Comparison of ENCODE assay signal across 28 mouse cellular contexts in the genomic region with DNA sequence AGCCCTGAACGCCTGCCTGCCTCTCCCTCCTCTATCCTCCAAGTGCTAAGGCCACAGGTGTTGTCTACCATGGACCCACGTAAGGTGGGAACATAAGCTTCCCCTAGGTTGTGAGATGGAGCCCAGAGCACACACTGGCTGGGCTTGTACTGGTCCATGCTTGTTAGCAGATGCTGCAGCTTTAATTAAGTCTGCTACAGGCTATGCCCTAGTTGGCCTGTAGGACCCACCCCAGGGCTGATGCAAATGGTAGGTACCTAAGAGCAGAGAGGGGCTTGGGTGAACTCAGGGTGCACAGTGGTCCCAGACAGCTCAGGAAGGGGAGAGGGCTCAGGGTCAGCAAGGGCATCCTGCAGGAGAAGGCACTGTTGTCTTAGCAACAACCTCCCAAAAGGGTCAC. TPM values are rescaled to one million over a fixed set of nuclear protein-coding genes. Genes with fewer than 3 reads are reported as not detected.
DNase-seq lines count a peak whose midpoint lies in the region; ATAC-seq and TF ChIP-seq lines count a peak whose summit lies in the region.
"Had no signal": no experiment of that assay in that cellular context is flagged by ENCODE, and none has a peak within 500 bp of the region (broad histone marks: within the 10 kb centered on the region; RNA-seq: fewer than 3 reads in every experiment).

No protein-coding gene starts in this region.

- no peak for TF ChIP-seq POLR2A in bone marrow, adult 2 months (IDR thresholded peaks at IDR 0.05; ENCODE audit: borderline replicate concordance, control insufficient read depth, low read depth, low read length)

- H3K9me3 ChIP-seq in liver, embryonic 14.5 days (ENCODE audit: control insufficient read depth, low read length) = no peaks in the 10 kb centered on the region
- H3K9me3 ChIP-seq in liver, embryonic 11.5 days (ENCODE audit: control insufficient read depth, low read length) = no peaks in the 10 kb centered on the region
- H3K9me3 ChIP-seq in midbrain, embryonic 10.5 days (replicated peaks) = no peaks in the 10 kb centered on the region
- no peaks in the 10 kb centered on the region for H3K9me3 ChIP-seq in midbrain, embryonic 16.5 days (replicated peaks; ENCODE audit: control insufficient read depth, low read length, poor library complexity, severe bottlenecking)
- no peaks in the 10 kb centered on the region for H3K9me3 ChIP-seq in limb, embryonic 10.5 days (replicated peaks)
- H3K9me3 ChIP-seq: embryonic facial prominence, embryonic 10.5 days; embryonic facial prominence, embryonic 13.5 days; forebrain, embryonic 12.5 days; forebrain, embryonic 15.5 days; heart, embryonic 10.5 days had no signal

- TF ChIP-seq EP300 in liver, embryonic 14.5 days (IDR thresholded peaks at IDR 0.05; ENCODE audit: low read depth) = no peak

- H3K36me3 ChIP-seq in liver, embryonic 14.5 days (replicated peaks; ENCODE audit: control insufficient read depth, insufficient read depth, low read depth) = no peaks in the 10 kb centered on the region
- no peaks in the 10 kb centered on the region for H3K36me3 ChIP-seq in liver, embryonic 11.5 days (ENCODE audit: control insufficient read depth, insufficient read depth, low read length)
- no peaks in the 10 kb centered on the region for H3K36me3 ChIP-seq in midbrain, embryonic 10.5 days
- no peaks in the 10 kb centered on the region for H3K36me3 ChIP-seq in midbrain, embryonic 16.5 days (ENCODE audit: control insufficient read depth, insufficient read depth, low read length)
- H3K36me3 ChIP-seq in limb, embryonic 10.5 days = no peaks in the 10 kb centered on the region
- H3K36me3 ChIP-seq: embryonic facial prominence, embryonic 10.5 days; embryonic facial prominence, embryonic 13.5 days; forebrain, embryonic 12.5 days; forebrain, embryonic 15.5 days; heart, embryonic 10.5 days had no signal

- H3K4me3 ChIP-seq in liver, embryonic 14.5 days (ENCODE audit: insufficient read depth in 1 of 2, low read depth in 2 of 2, low read length in 2 of 2) = no peak overlapping the region
- no peak overlapping the region for H3K4me3 ChIP-seq in liver, embryonic 11.5 days (ENCODE audit: low read depth, low read length)
- no peak overlapping the region for H3K4me3 ChIP-seq in midbrain, embryonic 10.5 days
- no peak overlapping the region for H3K4me3 ChIP-seq in midbrain, embryonic 16.5 days (ENCODE audit: low read depth, low read length)
- H3K4me3 ChIP-seq in bone marrow, adult 2 months (replicated peaks; ENCODE audit: control insufficient read depth, low read depth, low read length) = no peak overlapping the region
- H3K4me3 ChIP-seq in limb, embryonic 10.5 days = no peak overlapping the region
- H3K4me3 ChIP-seq: embryonic facial prominence, embryonic 10.5 days; embryonic facial prominence, embryonic 13.5 days; erythroblast, embryonic 14.5 days; forebrain, embryonic 12.5 days; forebrain, embryonic 15.5 days; heart, adult 2 months; heart, embryonic 10.5 days had no signal

- TF ChIP-seq CTCF in liver, embryonic 14.5 days (IDR thresholded peaks at IDR 0.05; ENCODE audit: low read depth) = 0 out of 2 replicates have a peak, but pooled peaks have one; percentile 15
- TF ChIP-seq CTCF in bone marrow, adult 2 months (IDR thresholded peaks at IDR 0.05; ENCODE audit: control insufficient read depth, insufficient read depth, low read length) = no peak

- H3K27ac ChIP-seq in liver, embryonic 14.5 days = no peak overlapping the region
- no peak overlapping the region for H3K27ac ChIP-seq in liver, embryonic 11.5 days (ENCODE audit: low read depth, low read length)
- H3K27ac ChIP-seq in midbrain, embryonic 10.5 days (replicated peaks) = 0 out of 2 replicates have a peak overlapping the region, but pooled peaks have one; percentile 13
- no peak overlapping the region for H3K27ac ChIP-seq in midbrain, embryonic 16.5 days (ENCODE audit: low read length)
- H3K27ac ChIP-seq in bone marrow, adult 2 months (ENCODE audit: control insufficient read depth, insufficient read depth, low read depth, low read length, poor library complexity) = peak overlapping the region; percentile 59; the same call in 1 of the 2 replicates
- H3K27ac ChIP-seq in limb, embryonic 10.5 days = no peak overlapping the region
- H3K27ac ChIP-seq: embryonic facial prominence, embryonic 10.5 days; embryonic facial prominence, embryonic 13.5 days; forebrain, embryonic 12.5 days; forebrain, embryonic 15.5 days; heart, adult 2 months; heart, embryonic 10.5 days; hindbrain, embryonic 14.5 days; hindbrain, postnatal 0 days had no signal

- H3K9ac ChIP-seq in liver, embryonic 14.5 days (replicated peaks) = no peak overlapping the region
- no peak overlapping the region for H3K9ac ChIP-seq in liver, embryonic 11.5 days (ENCODE audit: low read depth, low read length)
- H3K9ac ChIP-seq in midbrain, embryonic 16.5 days (ENCODE audit: low read depth, low read length) = no peak overlapping the region
- H3K9ac ChIP-seq: embryonic facial prominence, embryonic 13.5 days; forebrain, embryonic 12.5 days; forebrain, embryonic 15.5 days; hindbrain, embryonic 14.5 days had no signal

- no peak for DNase-seq in liver, embryonic 14.5 days (ENCODE audit: low read depth in 3 of 3, low spot score in 3 of 3)
- DNase-seq in liver, embryonic 11.5 days (ENCODE audit: low spot score) = no peak
- DNase-seq in midbrain, embryonic 10.5 days (ENCODE audit: low spot score) = no peak
- no peak for DNase-seq in limb, embryonic 10.5 days (ENCODE audit: low spot score)
- DNase-seq: adrenal gland, adult 2 months; adrenal gland, postnatal 14 days; cerebellum, adult 11-12 months; cerebellum, adult 8-10 months; cerebellum, postnatal 10 days; cerebellum, postnatal 36 days; embryo, embryonic 11 days; gastrocnemius, postnatal 25 days; heart, adult 2 months; heart, postnatal 4 days had no signal

- H3K4me1 ChIP-seq in liver, embryonic 14.5 days (replicated peaks; ENCODE audit: control insufficient read depth in 2 of 2, insufficient read depth in 2 of 2, low read length in 1 of 2) = no peaks in the 10 kb centered on the region; a peak in 1 of 4 replicates
- H3K4me1 ChIP-seq in liver, embryonic 11.5 days (replicated peaks; ENCODE audit: control insufficient read depth, insufficient read depth, low read length) = peaks cover 16% of the 10 kb centered on the region
- peaks cover 24% of the 10 kb centered on the region for H3K4me1 ChIP-seq in midbrain, embryonic 10.5 days
- H3K4me1 ChIP-seq in midbrain, embryonic 16.5 days (ENCODE audit: control insufficient read depth, insufficient read depth, low read length) = no peaks in the 10 kb centered on the region; the same call in 1 of the 2 replicates
- H3K4me1 ChIP-seq in bone marrow, adult 2 months (ENCODE audit: control insufficient read depth, insufficient read depth, low read length) = peaks cover 14% of the 10 kb centered on the region
- H3K4me1 ChIP-seq in limb, embryonic 10.5 days = peaks cover 14% of the 10 kb centered on the region

- no peak overlapping the region for H3K4me2 ChIP-seq in liver, embryonic 14.5 days (ENCODE audit: low read depth)
- H3K4me2 ChIP-seq in liver, embryonic 11.5 days = no peak overlapping the region
- H3K4me2 ChIP-seq in midbrain, embryonic 16.5 days (ENCODE audit: low read length) = no peak overlapping the region
- H3K4me2 ChIP-seq: embryonic facial prominence, embryonic 13.5 days; forebrain, embryonic 12.5 days; forebrain, embryonic 15.5 days; hindbrain, embryonic 14.5 days had no signal

- H3K27me3 ChIP-seq in liver, embryonic 14.5 days (ENCODE audit: control insufficient read depth, insufficient read depth, low read length) = peaks cover 3% of the 10 kb centered on the region; the same call in 1 of the 2 replicates
- H3K27me3 ChIP-seq in liver, embryonic 11.5 days (replicated peaks; ENCODE audit: control insufficient read depth, insufficient read depth, low read length) = peaks cover 4% of the 10 kb centered on the region
- peaks cover 13% of the 10 kb centered on the region for H3K27me3 ChIP-seq in midbrain, embryonic 10.5 days (ENCODE audit: low read depth, poor library complexity, severe bottlenecking)
- H3K27me3 ChIP-seq in midbrain, embryonic 16.5 days (ENCODE audit: control insufficient read depth, insufficient read depth, low read depth, low read length) = no peaks in the 10 kb centered on the region; the same call in 1 of the 2 replicates
- peaks cover 7% of the 10 kb centered on the region for H3K27me3 ChIP-seq in limb, embryonic 10.5 days (ENCODE audit: low read depth, poor library complexity, severe bottlenecking)

- 40% methylated on average over 2 of the region's 2 CpGs for WGBS in liver, embryonic 14.5 days (ENCODE audit: insufficient replicate concordance)
- WGBS in liver, embryonic 11.5 days = 59% methylated on average over 2 of the region's 2 CpGs
- WGBS in midbrain, embryonic 10.5 days = 63% methylated on average over 2 of the region's 2 CpGs
- 49% methylated on average over 2 of the region's 2 CpGs for WGBS in midbrain, embryonic 16.5 days
- whole genome bisulfite sequencing in bone marrow, adult 2 months = 54% methylated on average over 2 of the region's 2 CpGs
- 62% methylated on average over 2 of the region's 2 CpGs for WGBS in limb, embryonic 10.5 days

- no peak for ATAC-seq in liver, embryonic 14.5 days (ENCODE audit: insufficient read depth)
- ATAC-seq in liver, embryonic 11.5 days (replicated peaks; ENCODE audit: low FRiP score) = no peak
- no peak for ATAC-seq in midbrain, embryonic 16.5 days
- ATAC-seq: CD4-positive, CD25-positive, alpha-beta regulatory T cell, adult 4 months; forebrain, embryonic 15.5 days; hindbrain, postnatal 0 days had no signal

RNA-seq across cellular contexts. Expression of gene Prss57, which starts 1.2 kb away (rescaled TPM):
- polyA plus RNA-seq in liver, embryonic 14.5 days (2012; rRNA removed) = 1.6 TPM in 2 replicates
- polyA plus RNA-seq in liver, embryonic 14.5 days (2014; fragmentation: Nextera tagmentation; extraction: Ambion mirVana) = 3.2 and 4.9 TPM in 2 replicates
- 1.5 and 1.7 TPM in 2 replicates for polyA plus RNA-seq in liver, embryonic 11.5 days (2014; fragmentation: Nextera tagmentation; extraction: Ambion mirVana)
- 0.05 TPM in 1 of 2 replicates, not detected in the other for polyA plus RNA-seq in midbrain, embryonic 10.5 days (2016; fragmentation: Nextera tagmentation; extraction: Ambion mirVana)
- polyA plus RNA-seq in midbrain, embryonic 16.5 days (2015; fragmentation: Nextera tagmentation; extraction: Ambion mirVana) = 0.19 TPM in 2 replicates
- 13.1 and 40.0 TPM in 2 replicates for polyA plus RNA-seq in bone marrow, adult 2 months (2011; ENCODE audit: insufficient read depth, insufficient read length, low replicate concordance, missing spikeins)
- polyA plus RNA-seq in limb, embryonic 10.5 days (2016; fragmentation: Nextera tagmentation; extraction: Ambion mirVana) = 0.19 TPM in 1 of 2 replicates, not detected in the other
- polyA plus RNA-seq: adrenal gland, adult 2 months; C2C12; CD4-positive, CD25-positive, alpha-beta regulatory T cell, adult 4 months; embryonic facial prominence, embryonic 10.5 days; embryonic facial prominence, embryonic 13.5 days; heart, embryonic 10.5 days; heart, postnatal 0 days; hindbrain, embryonic 11.5 days had no signal

RNA-seq across cellular contexts. Expression of gene Palm, which starts 3.8 kb away (rescaled TPM):
- 3.4 and 3.5 TPM in 2 replicates for polyA plus RNA-seq in liver, embryonic 14.5 days (2012; rRNA removed)
- polyA plus RNA-seq in liver, embryonic 14.5 days (2014; fragmentation: Nextera tagmentation; extraction: Ambion mirVana) = 4.0 and 4.1 TPM in 2 replicates
- 27.6 and 28.6 TPM in 2 replicates for polyA plus RNA-seq in liver, embryonic 11.5 days (2014; fragmentation: Nextera tagmentation; extraction: Ambion mirVana)
- 130 and 153 TPM in 2 replicates for polyA plus RNA-seq in midbrain, embryonic 10.5 days (2016; fragmentation: Nextera tagmentation; extraction: Ambion mirVana)
- 318 and 333 TPM in 2 replicates for polyA plus RNA-seq in midbrain, embryonic 16.5 days (2015; fragmentation: Nextera tagmentation; extraction: Ambion mirVana)
- polyA plus RNA-seq in bone marrow, adult 2 months (2011; ENCODE audit: insufficient read depth, insufficient read length, low replicate concordance, missing spikeins) = 19.7 and 36.1 TPM in 2 replicates
- 121 and 126 TPM in 2 replicates for polyA plus RNA-seq in limb, embryonic 10.5 days (2016; fragmentation: Nextera tagmentation; extraction: Ambion mirVana)

RNA-seq across cellular contexts. Expression of gene Fstl3, which starts 12.5 kb away (rescaled TPM):
- polyA plus RNA-seq in liver, embryonic 14.5 days (2012; rRNA removed) = 0.54 and 0.56 TPM in 2 replicates
- 0.18 and 0.23 TPM in 2 replicates for polyA plus RNA-seq in liver, embryonic 14.5 days (2014; fragmentation: Nextera tagmentation; extraction: Ambion mirVana)
- polyA plus RNA-seq in liver, embryonic 11.5 days (2014; fragmentation: Nextera tagmentation; extraction: Ambion mirVana) = 1.8 and 2.6 TPM in 2 replicates
- 1.1 and 1.8 TPM in 2 replicates for polyA plus RNA-seq in midbrain, embryonic 10.5 days (2016; fragmentation: Nextera tagmentation; extraction: Ambion mirVana)
- polyA plus RNA-seq in midbrain, embryonic 16.5 days (2015; fragmentation: Nextera tagmentation; extraction: Ambion mirVana) = 2.2 and 3.5 TPM in 2 replicates
- polyA plus RNA-seq in bone marrow, adult 2 months (2011; ENCODE audit: insufficient read depth, insufficient read length, low replicate concordance, missing spikeins) = 1.0 and 1.8 TPM in 2 replicates
- polyA plus RNA-seq in limb, embryonic 10.5 days (2016; fragmentation: Nextera tagmentation; extraction: Ambion mirVana) = 1.8 and 2.3 TPM in 2 replicates

RNA-seq across cellular contexts. Expression of gene Rnf126, which starts 22.8 kb away (rescaled TPM):
- polyA plus RNA-seq in liver, embryonic 14.5 days (2012; rRNA removed) = 46.4 and 51.3 TPM in 2 replicates
- polyA plus RNA-seq in liver, embryonic 14.5 days (2014; fragmentation: Nextera tagmentation; extraction: Ambion mirVana) = 27.7 and 33.7 TPM in 2 replicates
- polyA plus RNA-seq in liver, embryonic 11.5 days (2014; fragmentation: Nextera tagmentation; extraction: Ambion mirVana) = 105 and 119 TPM in 2 replicates
- polyA plus RNA-seq in midbrain, embryonic 10.5 days (2016; fragmentation: Nextera tagmentation; extraction: Ambion mirVana) = 109 and 118 TPM in 2 replicates
- polyA plus RNA-seq in midbrain, embryonic 16.5 days (2015; fragmentation: Nextera tagmentation; extraction: Ambion mirVana) = 90.2 and 92.3 TPM in 2 replicates
- polyA plus RNA-seq in bone marrow, adult 2 months (2011; ENCODE audit: insufficient read depth, insufficient read length, low replicate concordance, missing spikeins) = 26.5 and 42.8 TPM in 2 replicates
- polyA plus RNA-seq in limb, embryonic 10.5 days (2016; fragmentation: Nextera tagmentation; extraction: Ambion mirVana) = 141 and 151 TPM in 2 replicates

RNA-seq across cellular contexts. Expression of gene Misp, which starts 31.2 kb away (rescaled TPM):
- 0.13 and 0.18 TPM in 2 replicates for polyA plus RNA-seq in liver, embryonic 14.5 days (2012; rRNA removed)
- 0.41 TPM in 1 of 2 replicates, not detected in the other for polyA plus RNA-seq in liver, embryonic 14.5 days (2014; fragmentation: Nextera tagmentation; extraction: Ambion mirVana)
- 0.69 and 1.5 TPM in 2 replicates for polyA plus RNA-seq in liver, embryonic 11.5 days (2014; fragmentation: Nextera tagmentation; extraction: Ambion mirVana)
- polyA plus RNA-seq in midbrain, embryonic 10.5 days (2016; fragmentation: Nextera tagmentation; extraction: Ambion mirVana) = 0.46 and 0.67 TPM in 2 replicates
- polyA plus RNA-seq in midbrain, embryonic 16.5 days (2015; fragmentation: Nextera tagmentation; extraction: Ambion mirVana) = 0.34 and 0.73 TPM in 2 replicates
- not detected in 2 replicates for polyA plus RNA-seq in bone marrow, adult 2 months (2011; ENCODE audit: insufficient read depth, insufficient read length, low replicate concordance, missing spikeins)
- polyA plus RNA-seq in limb, embryonic 10.5 days (2016; fragmentation: Nextera tagmentation; extraction: Ambion mirVana) = 0.60 TPM in 1 of 2 replicates, not detected in the other
- polyA plus RNA-seq: C2C12; erythroblast, embryonic 14.5 days had no signal

Comparison
In these comparisons a context has a peak if more than half of its experiments do, and no peak if none do; other contexts are left out.
1. H3K27ac ChIP-seq: peak in midbrain, embryonic 10.5 days (single experiment) and bone marrow, adult 2 months (single experiment); none in liver, embryonic 14.5 days (single experiment), liver, embryonic 11.5 days (single experiment), midbrain, embryonic 16.5 days (single experiment) and limb, embryonic 10.5 days (single experiment).